Mouse (Mus musculus) heart, adult 2 months (tissue): Measurements from ENCODE around the gene Rcc2.

ENCODE experiments used
- CTCF ChIP-seq: fragments of 200-600 bp; IDR thresholded peaks from 2 replicates; pipeline ENCODE4 v1.8.1; 2022; ENCODE audit warnings: antibody characterized with exemption, mild to moderate bottlenecking, moderate library complexity
- EP300 ChIP-seq: fragments of 200-500 bp; IDR thresholded peaks from 2 replicates; pipeline ENCODE4 v1.6.1; 2011; ENCODE audit warnings: low read depth, low read length, control low read depth; ENCODE audit not compliant: insufficient read depth
- POLR2A ChIP-seq: fragments of 200-500 bp; IDR thresholded peaks from 2 replicates; pipeline ENCODE4 v1.6.1; 2011; ENCODE audit warnings: mild to moderate bottlenecking, low read depth, low read length, control low read depth; ENCODE audit not compliant: insufficient read depth

DNA sequence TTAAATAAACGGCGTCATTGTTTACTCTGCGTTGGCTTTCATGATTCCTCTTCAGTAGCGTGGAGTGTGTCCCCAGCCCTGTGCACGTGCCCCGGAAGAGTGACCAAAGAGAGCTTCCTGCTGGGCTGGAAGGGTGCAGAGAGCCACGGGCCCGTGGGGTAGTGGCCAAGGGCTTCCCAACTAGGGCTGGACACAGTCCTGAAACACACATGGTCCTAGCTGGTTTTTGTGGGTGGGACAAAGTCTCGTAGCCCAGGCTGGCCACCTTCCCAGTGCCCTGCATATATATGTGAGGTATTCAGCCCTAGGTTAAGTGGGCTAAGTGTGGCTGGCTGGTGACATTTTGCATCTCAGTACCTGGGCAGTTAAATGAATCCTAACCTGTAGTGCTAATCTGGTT is 22.9 kb downstream of the Rcc2 start:
- TF ChIP-seq CTCF = no peak
- no peak for TF ChIP-seq POLR2A
- no peak for TF ChIP-seq EP300
